In the genomic region with DNA sequence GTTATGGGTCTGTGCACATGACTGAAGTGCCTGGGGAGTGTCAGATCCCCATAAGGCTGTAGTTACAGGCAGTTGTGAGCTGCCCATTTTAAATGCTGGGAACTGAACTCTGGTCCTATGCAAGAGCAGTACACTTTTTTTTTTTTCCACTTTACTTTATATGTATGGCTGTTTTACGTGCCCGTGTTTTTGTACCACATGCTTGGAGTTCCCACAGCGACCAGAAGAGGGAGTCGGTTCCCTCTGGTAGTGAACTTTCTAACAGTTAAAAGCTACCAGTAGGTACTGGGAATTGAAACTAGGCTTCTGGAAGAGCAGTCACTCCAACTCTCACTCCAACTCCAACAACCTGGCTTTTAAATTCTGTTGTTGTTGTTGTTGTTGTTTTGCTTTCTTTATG, we compare ENCODE assay signal across 8 mouse cellular contexts. TPM values are rescaled to one million over a fixed set of nuclear protein-coding genes. Genes with fewer than 3 reads are reported as not detected.
DNase-seq lines count a peak whose midpoint lies in the region; ATAC-seq and TF ChIP-seq lines count a peak whose summit lies in the region.

No protein-coding gene starts in this region.

- H3K4me2 ChIP-seq in limb, embryonic 15.5 days, result no peak overlapping the region

- 33% methylated on average over 4 of the region's 4 CpGs for WGBS in embryonic facial prominence, embryonic 10.5 days
- WGBS in limb, embryonic 15.5 days, result 39% methylated on average over 4 of the region's 4 CpGs

- TF ChIP-seq RAD21 in MEL (IDR thresholded peaks at IDR 0.05; ENCODE audit: low read depth, low read length), result peak; percentile 83

- peak overlapping the region; percentile 51 for H3K27ac ChIP-seq in MEL (ENCODE audit: control insufficient read depth, low read depth, low read length)
- no peak overlapping the region for H3K27ac ChIP-seq in embryonic facial prominence, embryonic 10.5 days (replicated peaks)
- no peak overlapping the region for H3K27ac ChIP-seq in limb, embryonic 15.5 days

- TF ChIP-seq EP300 in MEL (IDR thresholded peaks at IDR 0.05; ENCODE audit: low read depth in 1 of 2, low read length in 2 of 2), result no peak

- peak overlapping the region; percentile 81 to 95; a peak in 3 of 4 replicates for H3K4me3 ChIP-seq in MEL (ENCODE audit: control insufficient read depth in 1 of 2, insufficient read depth in 1 of 2, low read depth in 2 of 2, low read length in 2 of 2)
- H3K4me3 ChIP-seq in embryonic facial prominence, embryonic 10.5 days, result peak overlapping the region; percentile 91; the same call in 1 of the 2 replicates
- H3K4me3 ChIP-seq in limb, embryonic 15.5 days, result peak overlapping the region; percentile 90

- peaks cover 0 to 5% of the 10 kb centered on the region in 2 experiments; a peak in 1 of 4 replicates for H3K4me1 ChIP-seq in MEL (ENCODE audit: control insufficient read depth in 1 of 2, insufficient read depth in 2 of 2, low read length in 2 of 2)
- H3K4me1 ChIP-seq in embryonic facial prominence, embryonic 10.5 days, result peaks cover 19% of the 10 kb centered on the region
- H3K4me1 ChIP-seq in limb, embryonic 15.5 days, result peaks cover 14% of the 10 kb centered on the region

- TF ChIP-seq CTCF in MEL (IDR thresholded peaks at IDR 0.05 in 2 of 3, conservative IDR thresholded peaks at IDR 0.05 in 1 of 3; ENCODE audit: control insufficient read depth in 1 of 3, insufficient read depth in 1 of 3, low read depth in 2 of 3, low read length in 3 of 3, poor library complexity in 1 of 3, severe bottlenecking in 1 of 3), result peak; percentile 67 to 91 (median 85)

- peaks cover 14% of the 10 kb centered on the region for H3K79me2 ChIP-seq in MEL (ENCODE audit: control insufficient read depth, insufficient read depth, low read length, poor library complexity)

- DNase-seq in adrenal gland, postnatal 14 days, result peak; percentile 59
- no peak for DNase-seq in adrenal gland, postnatal 10 days
- peak; percentile 93 for DNase-seq in MEL (ENCODE audit: low read depth, low spot score)
- peak; percentile 38 for DNase-seq in embryonic facial prominence, embryonic 10.5 days (ENCODE audit: low spot score)
- peak; percentile 61 for DNase-seq in heart, postnatal 4 days
- DNase-seq in naive thymus-derived CD4-positive, alpha-beta T cell, adult 2 months (ENCODE audit: low read depth), result peak; percentile 90
- peak; percentile 88 for DNase-seq in thymus, postnatal 4 days

- H3K9me3 ChIP-seq in MEL (replicated peaks; ENCODE audit: insufficient read depth, low read length), result no peaks in the 10 kb centered on the region
- no peaks in the 10 kb centered on the region for H3K9me3 ChIP-seq in embryonic facial prominence, embryonic 10.5 days
- H3K9me3 ChIP-seq in limb, embryonic 15.5 days, result no peaks in the 10 kb centered on the region

- H3K27me3 ChIP-seq in MEL (ENCODE audit: control insufficient read depth in 1 of 2, insufficient read depth in 2 of 2, low read length in 2 of 2), result no peaks in the 10 kb centered on the region
- no peaks in the 10 kb centered on the region for H3K27me3 ChIP-seq in embryonic facial prominence, embryonic 10.5 days (replicated peaks; ENCODE audit: low read depth, poor library complexity, severe bottlenecking)
- H3K27me3 ChIP-seq in limb, embryonic 15.5 days, result no peaks in the 10 kb centered on the region

- H3K36me3 ChIP-seq in MEL (ENCODE audit: control insufficient read depth in 1 of 2, insufficient read depth in 2 of 2, low read length in 2 of 2), result peaks cover 2 to 4% of the 10 kb centered on the region in 2 experiments; a peak in 2 of 4 replicates
- peaks cover 31% of the 10 kb centered on the region for H3K36me3 ChIP-seq in embryonic facial prominence, embryonic 10.5 days (replicated peaks)
- peaks cover 24% of the 10 kb centered on the region for H3K36me3 ChIP-seq in limb, embryonic 15.5 days

- H3K9ac ChIP-seq in MEL (ENCODE audit: control insufficient read depth, low read depth, low read length, poor library complexity, severe bottlenecking), result peak overlapping the region; percentile 71
- H3K9ac ChIP-seq in limb, embryonic 15.5 days, result no peak overlapping the region

- no peak for ATAC-seq in limb, embryonic 15.5 days (ENCODE audit: insufficient number of reproducible peaks, low FRiP score, low TSS enrichment, low read depth)

- TF ChIP-seq POLR2A in MEL (IDR thresholded peaks at IDR 0.05; ENCODE audit: control insufficient read depth in 1 of 2, insufficient read depth in 1 of 2, low read depth in 1 of 2, low read length in 2 of 2, poor library complexity in 1 of 2), result no peak

TF ChIP-seq in MEL, 35 proteins besides CTCF, POLR2A, EP300 and RAD21 (continues in another document):
- TF ChIP-seq POLR2AphosphoS5 (IDR thresholded peaks at IDR 0.05; ENCODE audit: borderline replicate concordance, low read depth, low read length) (no peak), MYC (IDR thresholded peaks at IDR 0.05; ENCODE audit: low read depth, low read length) (peak; percentile 92), MAFK (IDR thresholded peaks at IDR 0.05; ENCODE audit: borderline replicate concordance, low read depth, low read length) (0 out of 2 replicates have a peak, but pooled peaks have one; percentile 6), USF2 (IDR thresholded peaks at IDR 0.05; ENCODE audit: borderline replicate concordance in 1 of 2, insufficient read depth in 1 of 2, low read depth in 1 of 2, low read length in 2 of 2) (no peak), MAX (IDR thresholded peaks at IDR 0.05; ENCODE audit: low read length) (peak; percentile 77), MXI1 (IDR thresholded peaks at IDR 0.05; ENCODE audit: low read depth, low read length) (peak; percentile 60), GATA1 (IDR thresholded peaks at IDR 0.05; ENCODE audit: low read depth, low read length) (no peak), SIN3A (IDR thresholded peaks at IDR 0.05; ENCODE audit: low read length) (peak; percentile 71), MEF2A (IDR thresholded peaks at IDR 0.05; ENCODE audit: extremely low read depth, insufficient replicate concordance, low read depth, low read length, poor library complexity, severe bottlenecking) (no peak), KAT2A (conservative IDR thresholded peaks at IDR 0.05; ENCODE audit: low read depth, low read length) (no peak), ZMIZ1 (IDR thresholded peaks at IDR 0.05; ENCODE audit: low read depth, low read length) (no peak), ZNF384 (IDR thresholded peaks at IDR 0.05; ENCODE audit: low read depth, low read length) (peak; percentile 97), HCFC1 (IDR thresholded peaks at IDR 0.05; ENCODE audit: low read depth, low read length) (peak; percentile 62; the same call in 1 of the 2 replicates), GABPA (IDR thresholded peaks at IDR 0.05; ENCODE audit: low read depth, low read length) (no peak), RCOR1 (IDR thresholded peaks at IDR 0.05; ENCODE audit: low read depth, low read length) (no peak), TBP (IDR thresholded peaks at IDR 0.05; ENCODE audit: low read depth, low read length) (no peak), SMC3 (IDR thresholded peaks at IDR 0.05; ENCODE audit: low read depth, low read length) (peak; percentile 77), NRF1 (IDR thresholded peaks at IDR 0.05; ENCODE audit: insufficient read depth, low read depth, low read length, poor library complexity, severe bottlenecking) (0 out of 2 replicates have a peak, but pooled peaks have one; percentile 27), MAZ (IDR thresholded peaks at IDR 0.05; ENCODE audit: low read depth, low read length) (0 out of 2 replicates have a peak, but pooled peaks have one; percentile 26), CHD2 (IDR thresholded peaks at IDR 0.05; ENCODE audit: low read length) (no peak)

RNA-seq across cellular contexts. Expression of a gene that starts 0.7 kb away (rescaled TPM):
- total RNA-seq in adrenal gland, postnatal 14 days (2021), result 132 and 137 TPM in 2 replicates
- total RNA-seq in adrenal gland, postnatal 10 days (2021), result 100 to 1,000 TPM; 129 to 184 TPM
- total RNA-seq in MEL (2012; rRNA removed), result 60.1 and 73.7 TPM in 2 replicates
- polyA plus RNA-seq in MEL (2012; ENCODE audit: insufficient read depth in 1 of 2, insufficient read length in 2 of 2, low read depth in 1 of 2, low replicate concordance in 2 of 2, missing spikeins in 1 of 2), result 10 to 100 TPM in 1 of 2 experiments, not detected in 1; 60.6 TPM
- 74.7 and 84.0 TPM in 2 replicates for polyA plus RNA-seq in embryonic facial prominence, embryonic 10.5 days (2016; fragmentation: Nextera tagmentation; extraction: Ambion mirVana)
- 10 to 100 TPM; 25.3 to 29.7 TPM for total RNA-seq in heart, postnatal 4 days (2021)
- polyA plus RNA-seq in limb, embryonic 15.5 days (2015; fragmentation: Nextera tagmentation; extraction: Ambion mirVana), result 62.2 and 68.1 TPM in 2 replicates

RNA-seq across cellular contexts. Expression of a gene that starts 24.2 kb away (rescaled TPM):
- 29.2 and 32.4 TPM in 2 replicates for total RNA-seq in adrenal gland, postnatal 14 days (2021)
- total RNA-seq in adrenal gland, postnatal 10 days (2021), result 10 to 100 TPM; 29.9 to 49.3 TPM
- total RNA-seq in MEL (2012; rRNA removed), result 30.7 and 34.2 TPM in 2 replicates
- polyA plus RNA-seq in MEL (2012; ENCODE audit: insufficient read depth in 1 of 2, insufficient read length in 2 of 2, low read depth in 1 of 2, low replicate concordance in 2 of 2, missing spikeins in 1 of 2), result 10 to 100 TPM in 1 of 2 experiments, not detected in 1; 42.8 TPM
- polyA plus RNA-seq in embryonic facial prominence, embryonic 10.5 days (2016; fragmentation: Nextera tagmentation; extraction: Ambion mirVana), result 22.4 and 22.5 TPM in 2 replicates
- total RNA-seq in heart, postnatal 4 days (2021), result 10 to 100 TPM; 18.0 to 19.1 TPM
- 23.2 and 23.9 TPM in 2 replicates for polyA plus RNA-seq in limb, embryonic 15.5 days (2015; fragmentation: Nextera tagmentation; extraction: Ambion mirVana)

RNA-seq across cellular contexts. Expression of a gene that starts 26.5 kb away (rescaled TPM):
- 69.4 and 72.8 TPM in 2 replicates for total RNA-seq in adrenal gland, postnatal 14 days (2021)
- total RNA-seq in adrenal gland, postnatal 10 days (2021), result 10 to 100 TPM; 62.1 to 77.3 TPM
- total RNA-seq in MEL (2012; rRNA removed), result 20.3 TPM in 2 replicates
- polyA plus RNA-seq in MEL (2012; ENCODE audit: insufficient read depth in 1 of 2, insufficient read length in 2 of 2, low read depth in 1 of 2, low replicate concordance in 2 of 2, missing spikeins in 1 of 2), result 10 to 100 TPM in 1 of 2 experiments, not detected in 1; 38.6 TPM
- 20.2 and 22.5 TPM in 2 replicates for polyA plus RNA-seq in embryonic facial prominence, embryonic 10.5 days (2016; fragmentation: Nextera tagmentation; extraction: Ambion mirVana)
- total RNA-seq in heart, postnatal 4 days (2021), result 10 to 100 TPM; 75.1 to 78.1 TPM
- 36.5 and 36.6 TPM in 2 replicates for polyA plus RNA-seq in limb, embryonic 15.5 days (2015; fragmentation: Nextera tagmentation; extraction: Ambion mirVana)

RNA-seq across cellular contexts. Expression of a gene that starts 27.2 kb away (rescaled TPM):
- total RNA-seq in adrenal gland, postnatal 14 days (2021), result 251 and 254 TPM in 2 replicates
- total RNA-seq in adrenal gland, postnatal 10 days (2021), result 100 to 1,000 TPM; 248 to 255 TPM
- 342 and 371 TPM in 2 replicates for total RNA-seq in MEL (2012; rRNA removed)
- polyA plus RNA-seq in MEL (2012; ENCODE audit: insufficient read depth in 1 of 2, insufficient read length in 2 of 2, low read depth in 1 of 2, low replicate concordance in 2 of 2, missing spikeins in 1 of 2), result 100 to 1,000 TPM in 1 of 2 experiments, not detected in 1; 480 TPM
- 522 and 535 TPM in 2 replicates for polyA plus RNA-seq in embryonic facial prominence, embryonic 10.5 days (2016; fragmentation: Nextera tagmentation; extraction: Ambion mirVana)
- 100 to 1,000 TPM; 181 to 193 TPM for total RNA-seq in heart, postnatal 4 days (2021)
- 370 and 413 TPM in 2 replicates for polyA plus RNA-seq in limb, embryonic 15.5 days (2015; fragmentation: Nextera tagmentation; extraction: Ambion mirVana)
